Mouse (Mus musculus) hematopoietic stem cell, adult 5-6 weeks (primary cell): ENCODE data around the gene Armc3. TPM values are rescaled to one million over a fixed set of nuclear protein-coding genes. Genes with fewer than 3 reads are reported as not detected.

Experiments
- ATAC-seq, 2 experiments: fragments of 125-278 bp in 1 of 2; replicated peaks in 1 of 2; 2 replicates each; pipeline ENCODE4 v1.8.0; 2016 to 2017; ENCODE audit warnings: inconsistent platforms in 2 of 2, mild to moderate bottlenecking in 2 of 2, moderate number of reproducible peaks in 2 of 2, low read depth in 1 of 2, moderate TSS enrichment in 1 of 2; ENCODE audit not compliant: low FRiP score in 2 of 2, poor library complexity in 2 of 2, severe bottlenecking in 2 of 2, insufficient read depth in 1 of 2, low TSS enrichment in 1 of 2
- total RNA-seq: library from RNA; stranded (forward); fragments of 172-1452, 232-1000 nt; gene quantifications from 2 replicates; pipeline ENCODE4 v1.2.3, GENCODE M21; 2017

The Armc3 gene
- total RNA-seq = 0.99 and 2.0 TPM in 2 replicates

- peak; percentile 91 to 92 for ATAC-seq
Measured at GRCm38 (mm10) chr2:19198452-19199365, at the start of gene Armc3. Gene Armc3 (plus strand): TSS chr2:19199302.

DNA sequence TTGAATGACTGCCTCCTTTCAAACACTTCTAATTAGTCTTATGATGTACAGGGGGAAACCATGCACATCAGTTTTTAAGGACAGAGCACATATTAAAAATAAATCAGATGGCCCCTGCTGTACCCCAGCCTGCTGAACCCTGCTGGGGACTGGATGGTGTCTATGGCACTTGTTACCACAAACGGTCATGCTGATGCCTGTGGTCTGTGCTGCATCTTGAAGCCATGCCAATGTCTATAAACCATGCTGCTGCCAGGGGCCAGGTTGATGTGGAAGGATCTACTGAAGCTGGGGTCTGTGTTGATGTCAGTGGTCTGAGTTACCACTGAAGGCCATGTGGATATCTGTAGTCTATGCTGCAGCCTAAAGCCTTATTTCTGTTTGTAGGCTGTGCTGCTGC, 46.4 kb upstream of the Armc3 start:
- ATAC-seq = peak; percentile 60 to 79

- 0 out of 4 replicates have a peak, but pooled peaks of 1 of the 2 experiments have one; percentile 48 for ATAC-seq
Measured at GRCm38 (mm10) chr2:19156176-19156575, 42.9 kb upstream of the Armc3 start.

- no peak for ATAC-seq
Measured at GRCm38 (mm10) chr2:19159539-19159938, 39.6 kb upstream of the Armc3 start.

DNA sequence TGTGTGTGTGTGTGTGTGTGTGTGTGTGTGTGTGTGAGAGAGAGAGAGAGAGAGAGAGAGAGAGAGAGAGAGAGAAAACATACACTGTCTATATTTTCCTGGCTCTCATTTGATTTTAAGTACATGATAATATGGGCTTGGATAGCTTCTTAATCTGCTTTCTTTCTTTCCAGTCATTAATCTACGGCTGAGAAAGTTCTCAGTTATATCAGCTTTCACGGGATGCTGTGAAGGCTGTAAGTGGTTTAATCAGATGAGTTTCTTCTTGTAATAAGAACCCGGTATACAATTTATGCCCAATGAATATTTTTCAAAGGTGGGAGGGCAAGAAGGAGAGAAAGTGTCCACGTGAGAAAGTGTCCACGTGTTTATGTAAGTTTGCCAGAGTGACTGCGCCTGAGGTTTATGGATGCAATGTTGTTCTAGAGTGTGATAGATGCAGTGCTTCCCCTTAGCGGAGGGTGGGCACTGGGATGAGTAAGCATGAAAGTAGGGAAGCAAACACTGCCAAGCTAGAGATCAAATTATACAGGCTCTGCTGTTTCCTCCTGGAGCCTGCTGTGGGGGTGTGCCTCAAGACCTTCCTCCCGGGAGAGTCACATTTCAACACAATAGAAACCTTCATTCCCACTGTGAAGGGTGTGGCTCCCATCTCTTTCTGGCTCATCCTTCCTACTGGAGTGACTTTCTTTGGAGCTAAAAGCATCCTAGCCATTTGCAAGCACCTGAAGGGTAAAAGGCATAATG, 38.6 kb upstream of the Armc3 start:
- ATAC-seq = peak in 1 of 2 experiments; percentile 62; a peak in 2 of 4 replicates

DNA sequence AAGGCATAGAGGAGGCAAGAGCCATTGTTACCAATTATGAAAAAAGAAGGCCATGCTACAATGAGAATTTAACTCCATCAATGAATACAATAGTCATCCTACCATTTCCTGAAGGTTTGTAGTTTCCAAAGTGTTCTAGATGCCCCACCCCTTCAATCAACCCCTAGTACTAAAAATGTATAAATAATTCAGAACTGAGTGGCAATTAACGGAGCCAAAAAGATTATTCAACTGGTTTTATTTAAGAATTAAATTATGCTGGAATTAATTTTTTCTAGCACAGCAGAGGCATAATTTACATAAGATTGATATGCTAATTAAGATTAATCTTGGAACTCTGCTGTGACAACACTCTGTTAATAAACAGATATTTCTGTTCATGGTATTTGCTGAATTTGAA, 34.9 kb upstream of the Armc3 start:
- ATAC-seq = no peak

- no peak for ATAC-seq
Measured at GRCm38 (mm10) chr2:19176827-19177236, 22.3 kb upstream of the Armc3 start.

- ATAC-seq = peak in 1 of 2 experiments; percentile 44; a peak in 1 of 4 replicates
Measured at GRCm38 (mm10) chr2:19199366-19199853, 308 bp downstream of the Armc3 start.

GRCm38 (mm10) chr2:19200112-19200511, 1.0 kb downstream of the Armc3 start:
- no peak for ATAC-seq

- peak; percentile 54 to 60; a peak in 1 of 4 replicates for ATAC-seq
Measured at GRCm38 (mm10) chr2:19201682-19202081, 2.6 kb downstream of the Armc3 start.

- ATAC-seq = no peak
Measured at GRCm38 (mm10) chr2:19234305-19234704, 35.2 kb downstream of the Armc3 start.

GRCm38 (mm10) chr2:19235193-19235592, 36.1 kb downstream of the Armc3 start:
- peak in 1 of 2 experiments; percentile 21; a peak in 1 of 4 replicates for ATAC-seq

DNA sequence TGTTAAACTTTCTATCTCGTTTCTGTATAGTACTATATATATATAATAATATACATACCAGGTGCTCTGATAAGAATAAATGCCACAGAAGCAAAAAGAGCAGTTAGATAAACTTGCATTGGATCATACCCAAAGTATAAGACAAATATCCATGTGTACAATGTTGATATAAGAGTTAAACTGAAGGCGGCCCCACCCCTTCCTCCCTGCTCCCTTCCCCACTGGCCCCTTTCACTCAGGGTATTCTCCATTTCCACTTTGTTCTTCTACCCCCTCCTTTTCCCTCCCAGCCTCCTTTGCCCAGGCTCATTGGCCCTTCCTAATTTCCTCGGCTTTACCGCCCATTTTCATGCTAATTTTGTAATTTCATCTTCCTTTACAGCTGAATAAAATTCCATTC, 36.5 kb downstream of the Armc3 start:
- ATAC-seq = no peak

- no peak for ATAC-seq
Measured at GRCm38 (mm10) chr2:19238771-19239170, 39.7 kb downstream of the Armc3 start.

GRCm38 (mm10) chr2:19249611-19250010, 50.5 kb downstream of the Armc3 start:
- no peak for ATAC-seq

DNA sequence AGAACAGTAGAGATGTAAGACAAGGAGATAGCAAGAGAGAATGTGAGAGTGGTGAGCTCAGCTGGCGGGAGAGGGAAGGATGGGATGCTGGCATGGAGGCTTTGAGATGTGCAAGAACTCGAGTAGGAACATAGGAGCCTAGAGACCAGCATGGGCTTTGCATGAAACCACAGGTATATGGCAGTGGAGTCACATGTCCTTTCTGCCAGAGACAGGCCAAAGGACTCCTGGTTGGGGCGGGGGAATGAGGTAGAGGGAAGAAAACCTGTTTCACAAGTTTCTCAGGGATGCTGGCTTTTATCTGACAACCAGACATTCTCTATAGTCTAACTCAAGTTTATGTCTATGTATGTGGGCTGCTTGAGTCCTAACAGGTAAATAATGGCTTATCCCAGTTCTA, 55.9 kb downstream of the Armc3 start:
- no peak for ATAC-seq

DNA sequence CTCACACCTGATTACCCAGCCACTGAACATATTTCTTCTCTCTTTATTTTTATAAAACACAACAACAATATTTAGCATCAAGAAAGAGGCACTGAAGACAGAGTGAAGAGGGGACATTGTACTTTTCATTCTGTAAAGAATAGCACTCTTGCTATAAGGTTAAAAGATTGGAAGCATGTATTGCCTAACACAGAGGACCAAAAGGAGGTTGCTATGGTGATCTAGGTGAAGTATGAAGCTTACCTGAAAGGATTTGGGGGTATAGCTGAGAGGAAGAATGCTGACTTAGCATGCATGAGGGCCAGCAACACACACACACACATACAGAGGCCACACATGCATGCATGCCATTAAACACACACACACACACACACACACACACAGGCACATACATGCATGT, 58.2 kb downstream of the Armc3 start:
- no peak for ATAC-seq

GRCm38 (mm10) chr2:19260399-19260798, 61.3 kb downstream of the Armc3 start:
- no peak for ATAC-seq
